Mouse (Mus musculus): ENCODE measurements at regions not wholly inside any gene's neighbourhood (a gene's known extent, or its start where the extent isn't known, plus 50 kb on each side); places are given as distances from the start of the nearest gene placed in this dataset.

GRCm38 (mm10) chr15:23590451-23590850 lies 1041.6 kb downstream of the Cdh18 start:
- H3K4me1 ChIP-seq (ENCODE audit: control insufficient read depth, insufficient read depth, low read length): no peaks in the 10 kb centered on the region
- H3K27ac ChIP-seq (ENCODE audit: insufficient read depth, low read length): no peak overlapping the region
- no peaks in the 10 kb centered on the region for H3K27me3 ChIP-seq (ENCODE audit: control insufficient read depth, insufficient read depth, low read length)
- TF ChIP-seq POLR2A (IDR thresholded peaks at IDR 0.05; ENCODE audit: borderline replicate concordance, insufficient read depth, low read length): no peak
- no peak for TF ChIP-seq CTCF (IDR thresholded peaks at IDR 0.05; ENCODE audit: borderline replicate concordance, insufficient read depth, low read depth, low read length)
- DNase-seq: no peak
- 96% methylated on average over 2 of the region's 2 CpGs for WGBS
- no peak overlapping the region for H3K4me3 ChIP-seq (replicated peaks; ENCODE audit: insufficient read depth, low read depth, low read length)

GRCm38 (mm10) chr15:23600445-23600844 lies 1051.6 kb downstream of the Cdh18 start:
- no peaks in the 10 kb centered on the region for H3K27me3 ChIP-seq (ENCODE audit: control insufficient read depth, insufficient read depth, low read length)
- H3K4me1 ChIP-seq (ENCODE audit: control insufficient read depth, insufficient read depth, low read length): no peaks in the 10 kb centered on the region
- WGBS: 95% methylated on average over 2 of the region's 2 CpGs
- H3K4me3 ChIP-seq (replicated peaks; ENCODE audit: insufficient read depth, low read depth, low read length): no peak overlapping the region
- no peak overlapping the region for H3K27ac ChIP-seq (ENCODE audit: insufficient read depth, low read length)
- TF ChIP-seq CTCF (IDR thresholded peaks at IDR 0.05; ENCODE audit: borderline replicate concordance, insufficient read depth, low read depth, low read length): no peak
- no peak for TF ChIP-seq POLR2A (IDR thresholded peaks at IDR 0.05; ENCODE audit: borderline replicate concordance, insufficient read depth, low read length)
- no peak for DNase-seq

All from cerebellum, adult 2 months (tissue).